Comparison of ENCODE assay signal across 14 mouse cellular contexts in the genomic region with DNA sequence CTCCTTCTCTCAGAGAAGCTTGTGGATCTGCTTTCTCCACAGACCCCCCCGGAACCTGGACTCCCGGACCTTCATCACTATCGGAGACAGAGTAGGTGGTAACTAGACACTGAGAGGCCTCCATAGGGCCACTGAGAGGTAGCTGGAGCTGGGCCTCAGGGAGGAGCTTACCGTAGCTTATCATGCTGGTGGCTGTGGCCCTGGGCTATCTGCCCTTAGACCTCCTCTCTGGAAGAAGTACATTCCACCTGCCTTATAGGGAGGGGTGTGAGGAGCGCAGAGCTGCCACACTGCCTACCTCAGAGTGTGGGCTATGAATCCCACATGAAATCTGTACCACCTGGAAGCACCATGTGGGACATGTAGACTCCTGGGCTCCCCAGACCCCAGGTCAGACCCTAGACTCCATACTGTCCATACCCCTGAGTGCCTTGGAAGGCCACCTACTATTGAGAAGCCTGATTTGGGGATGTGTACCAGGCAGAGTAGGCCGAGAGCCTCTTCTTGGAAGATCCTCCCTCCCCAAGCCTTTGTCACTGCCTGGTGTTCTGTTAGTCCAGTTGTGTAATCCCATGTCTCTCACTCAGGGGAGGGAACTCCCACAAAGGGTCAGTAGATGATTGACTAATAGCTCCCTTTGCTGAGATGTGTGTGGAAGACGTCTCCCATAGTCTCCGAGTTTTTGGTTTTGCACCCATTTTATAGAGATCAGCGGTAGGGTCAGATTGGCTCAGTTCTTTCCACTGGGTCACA. TPM values are rescaled to one million over a fixed set of nuclear protein-coding genes. Genes with fewer than 3 reads are reported as not detected.
DNase-seq lines count a peak whose midpoint lies in the region; ATAC-seq and TF ChIP-seq lines count a peak whose summit lies in the region.
"Had no signal": no experiment of that assay in that cellular context is flagged by ENCODE, and none has a peak within 500 bp of the region (broad histone marks: within the 10 kb centered on the region; RNA-seq: fewer than 3 reads in every experiment).

No protein-coding gene starts in this region.

- peak overlapping the region; percentile 48 for H3K4me2 ChIP-seq in heart, embryonic 12.5 days
- H3K4me2 ChIP-seq in lung, postnatal 0 days (replicated peaks; ENCODE audit: low read depth, low read length), result no peak overlapping the region
- H3K4me2 ChIP-seq: hindbrain, embryonic 13.5 days; limb, embryonic 15.5 days had no signal

- H3K4me3 ChIP-seq in heart, embryonic 12.5 days, result no peak overlapping the region
- H3K4me3 ChIP-seq in lung, postnatal 0 days (ENCODE audit: low read depth, low read length), result no peak overlapping the region
- no peak overlapping the region for H3K4me3 ChIP-seq in lung, adult 2 months (replicated peaks; ENCODE audit: extremely low read depth, low read depth, low read length)
- H3K4me3 ChIP-seq: hindbrain, embryonic 13.5 days; limb, embryonic 15.5 days had no signal

- TF ChIP-seq POLR2A in lung, adult 2 months (IDR thresholded peaks at IDR 0.05; ENCODE audit: borderline replicate concordance, extremely low read depth, low read depth, low read length), result no peak

- no peak overlapping the region for H3K9ac ChIP-seq in heart, embryonic 12.5 days
- H3K9ac ChIP-seq in lung, postnatal 0 days (replicated peaks; ENCODE audit: low read depth), result no peak overlapping the region
- H3K9ac ChIP-seq: forebrain, postnatal 0 days; hindbrain, embryonic 13.5 days; limb, embryonic 15.5 days had no signal

- DNase-seq in heart, postnatal 36 days, result no peak
- peak; percentile 78 for DNase-seq in lung, postnatal 0 days (ENCODE audit: low spot score)
- no peak for DNase-seq in lung, adult 2 months
- peak; percentile 83 for DNase-seq in liver
- peak; percentile 68 for DNase-seq in yolk sac, embryonic 10.5 days (ENCODE audit: low spot score)
- no peak for DNase-seq in cerebellum, postnatal 14 days
- DNase-seq: cerebellum, postnatal 10 days; forebrain, postnatal 0 days; gastrocnemius, postnatal 14 days; right cerebral cortex, postnatal 25 days had no signal

- no peaks in the 10 kb centered on the region for H3K27me3 ChIP-seq in heart, embryonic 12.5 days (replicated peaks)
- H3K27me3 ChIP-seq in lung, postnatal 0 days (replicated peaks; ENCODE audit: insufficient read depth, low read length), result no peaks in the 10 kb centered on the region
- H3K27me3 ChIP-seq: hindbrain, embryonic 13.5 days; limb, embryonic 15.5 days had no signal

- no peak for TF ChIP-seq EP300 in lung, postnatal 0 days (IDR thresholded peaks at IDR 0.05)

- peaks cover 54% of the 10 kb centered on the region for H3K4me1 ChIP-seq in heart, embryonic 12.5 days (replicated peaks)
- peaks cover 18% of the 10 kb centered on the region for H3K4me1 ChIP-seq in lung, postnatal 0 days (ENCODE audit: insufficient read depth, low read depth, low read length)
- H3K4me1 ChIP-seq in lung, adult 2 months (ENCODE audit: control insufficient read depth, insufficient read depth, low read length), result peaks cover 9% of the 10 kb centered on the region

- WGBS in heart, embryonic 12.5 days, result 63% methylated on average over 9 of the region's 9 CpGs
- WGBS in lung, postnatal 0 days, result 70% methylated on average over 9 of the region's 9 CpGs
- 79% methylated on average over 9 of the region's 9 CpGs for WGBS in lung, adult 2 months

- peak; percentile 70 for ATAC-seq in heart, embryonic 12.5 days (ENCODE audit: insufficient number of reproducible peaks, low FRiP score)
- ATAC-seq in lung, postnatal 0 days, result 0 out of 2 replicates have a peak, but pooled peaks have one; percentile 18
- ATAC-seq: activated CD4-positive, CD25-positive, alpha-beta regulatory T cell, adult 4 months; forebrain, postnatal 0 days had no signal

- peaks cover 54% of the 10 kb centered on the region for H3K36me3 ChIP-seq in heart, embryonic 12.5 days
- H3K36me3 ChIP-seq in lung, postnatal 0 days (ENCODE audit: insufficient read depth, low read length), result peaks cover 36% of the 10 kb centered on the region

- intact Hi-C loops in heart, postnatal 36 days (cut with DNase I), result no loop called here

- no peak for TF ChIP-seq CTCF in lung, postnatal 0 days (IDR thresholded peaks at IDR 0.05)
- TF ChIP-seq CTCF in lung, adult 2 months (IDR thresholded peaks at IDR 0.05; ENCODE audit: insufficient read depth, low read length), result no peak

- H3K27ac ChIP-seq in heart, embryonic 12.5 days (ENCODE audit: poor library complexity, severe bottlenecking), result peak overlapping the region; percentile 58; the same call in 1 of the 2 replicates
- H3K27ac ChIP-seq in lung, postnatal 0 days (ENCODE audit: low read length), result peak overlapping the region; percentile 90
- H3K27ac ChIP-seq: hindbrain, embryonic 13.5 days; limb, embryonic 15.5 days had no signal

- H3K9me3 ChIP-seq in heart, embryonic 12.5 days (replicated peaks), result no peaks in the 10 kb centered on the region
- no peaks in the 10 kb centered on the region for H3K9me3 ChIP-seq in lung, postnatal 0 days (ENCODE audit: low read length)
- H3K9me3 ChIP-seq: hindbrain, embryonic 13.5 days; limb, embryonic 15.5 days had no signal

RNA-seq across cellular contexts. Expression of gene Map2k3, which starts 10.6 kb away (rescaled TPM):
- polyA plus RNA-seq in heart, embryonic 12.5 days (2016; fragmentation: Nextera tagmentation; extraction: Ambion mirVana), result 77.6 and 78.5 TPM in 2 replicates
- 10 to 100 TPM; 84.2 to 84.5 TPM for total RNA-seq in heart, postnatal 36 days (2021)
- polyA plus RNA-seq in lung, postnatal 0 days (2015; fragmentation: Nextera tagmentation; extraction: Ambion mirVana), result 97.1 and 106 TPM in 2 replicates
- polyA plus RNA-seq in lung, adult 2 months (2012; rRNA removed), result 29.4 and 48.0 TPM in 2 replicates

RNA-seq across cellular contexts. Expression of gene Natd1, which starts 27.9 kb away (rescaled TPM):
- 22.1 and 25.5 TPM in 2 replicates for polyA plus RNA-seq in heart, embryonic 12.5 days (2016; fragmentation: Nextera tagmentation; extraction: Ambion mirVana)
- total RNA-seq in heart, postnatal 36 days (2021), result 10 to 100 TPM; 15.5 to 16.0 TPM
- 17.0 and 19.1 TPM in 2 replicates for polyA plus RNA-seq in lung, postnatal 0 days (2015; fragmentation: Nextera tagmentation; extraction: Ambion mirVana)
- polyA plus RNA-seq in lung, adult 2 months (2012; rRNA removed), result 29.2 and 34.4 TPM in 2 replicates

Comparison
In these comparisons a context has a peak if more than half of its experiments do, and no peak if none do; other contexts are left out.
1. DNase-seq: peak in lung, postnatal 0 days (single experiment), liver (single experiment) and yolk sac, embryonic 10.5 days (single experiment); none in heart, postnatal 36 days (0 of 2), lung, adult 2 months (single experiment) and cerebellum, postnatal 14 days (0 of 2).